Mouse (Mus musculus): Measurements from ENCODE around the gene Mlf2. TPM values are rescaled to one million over a fixed set of nuclear protein-coding genes. Genes with fewer than 3 reads are reported as not detected.

The Mlf2 gene
- polyA plus RNA-seq, 1 experiment from 2014 or later: 552 TPM

Other genes starting within 250 kb of the Mlf2 start
- 110 and 120 TPM in 2 replicates for gene Emg1, start 219.2 kb upstream of the Mlf2 start, polyA plus RNA-seq (2015; fragmentation: Nextera tagmentation; extraction: Ambion mirVana)
- gene Phb2, start 219.1 kb upstream of the Mlf2 start, polyA plus RNA-seq (2015; fragmentation: Nextera tagmentation; extraction: Ambion mirVana): 259 and 270 TPM in 2 replicates
- 6.0 and 7.9 TPM in 2 replicates for gene Ptpn6, start 192.7 kb upstream of the Mlf2 start, polyA plus RNA-seq (2015; fragmentation: Nextera tagmentation; extraction: Ambion mirVana)
- gene Grcc10, start 190.0 kb upstream of the Mlf2 start, polyA plus RNA-seq (2015; fragmentation: Nextera tagmentation; extraction: Ambion mirVana): 687 and 693 TPM in 2 replicates
- not detected in 2 replicates for gene Gm45234, start 175.4 kb upstream of the Mlf2 start, polyA plus RNA-seq (2015; fragmentation: Nextera tagmentation; extraction: Ambion mirVana)
- gene Atn1, start 174.9 kb upstream of the Mlf2 start, polyA plus RNA-seq (2015; fragmentation: Nextera tagmentation; extraction: Ambion mirVana): 21.0 and 23.1 TPM in 2 replicates
- 67.2 and 69.8 TPM in 2 replicates for gene Eno2, start 161.7 kb upstream of the Mlf2 start, polyA plus RNA-seq (2015; fragmentation: Nextera tagmentation; extraction: Ambion mirVana)
- gene Lrrc23, start 151.7 kb upstream of the Mlf2 start, polyA plus RNA-seq (2015; fragmentation: Nextera tagmentation; extraction: Ambion mirVana): 0.57 and 2.1 TPM in 2 replicates
- gene Spsb2, start 122.7 kb upstream of the Mlf2 start, polyA plus RNA-seq (2015; fragmentation: Nextera tagmentation; extraction: Ambion mirVana): 4.7 and 8.5 TPM in 2 replicates
- gene Tpi1, start 117.1 kb upstream of the Mlf2 start, polyA plus RNA-seq (2015; fragmentation: Nextera tagmentation; extraction: Ambion mirVana): 385 and 391 TPM in 2 replicates
- gene Usp5, start 101.9 kb upstream of the Mlf2 start, polyA plus RNA-seq (2015; fragmentation: Nextera tagmentation; extraction: Ambion mirVana): 176 and 178 TPM in 2 replicates
- gene Cdca3, start 101.8 kb upstream of the Mlf2 start, polyA plus RNA-seq (2015; fragmentation: Nextera tagmentation; extraction: Ambion mirVana): 26.6 and 33.2 TPM in 2 replicates
- gene Gnb3, start 91.1 kb upstream of the Mlf2 start, polyA plus RNA-seq (2015; fragmentation: Nextera tagmentation; extraction: Ambion mirVana): 0.44 and 0.93 TPM in 2 replicates
- 20.5 and 20.6 TPM in 2 replicates for gene P3h3, start 73.6 kb upstream of the Mlf2 start, polyA plus RNA-seq (2015; fragmentation: Nextera tagmentation; extraction: Ambion mirVana)
- 21.2 and 22.4 TPM in 2 replicates for gene Gpr162, start 67.4 kb upstream of the Mlf2 start, polyA plus RNA-seq (2015; fragmentation: Nextera tagmentation; extraction: Ambion mirVana)
- gene Cd4, start 43.2 kb upstream of the Mlf2 start, polyA plus RNA-seq (2015; fragmentation: Nextera tagmentation; extraction: Ambion mirVana): 0.21 TPM in 1 of 2 replicates, not detected in the other
- 2.2 and 3.2 TPM in 2 replicates for gene Lag3, start 19.7 kb upstream of the Mlf2 start, polyA plus RNA-seq (2015; fragmentation: Nextera tagmentation; extraction: Ambion mirVana)
- 797 TPM in 2 replicates for gene Ptms, start 11.3 kb upstream of the Mlf2 start, polyA plus RNA-seq (2015; fragmentation: Nextera tagmentation; extraction: Ambion mirVana)
- gene Cops7a, start 34.2 kb downstream of the Mlf2 start, polyA plus RNA-seq (2015; fragmentation: Nextera tagmentation; extraction: Ambion mirVana): 85.4 and 96.4 TPM in 2 replicates
- 28.4 and 28.9 TPM in 2 replicates for gene Pianp, start 65.3 kb downstream of the Mlf2 start, polyA plus RNA-seq (2015; fragmentation: Nextera tagmentation; extraction: Ambion mirVana)
- gene Zfp384, start 77.8 kb downstream of the Mlf2 start, polyA plus RNA-seq (2015; fragmentation: Nextera tagmentation; extraction: Ambion mirVana): 20.0 and 23.2 TPM in 2 replicates
- gene Ing4, start 108.4 kb downstream of the Mlf2 start, polyA plus RNA-seq (2015; fragmentation: Nextera tagmentation; extraction: Ambion mirVana): 147 and 148 TPM in 2 replicates
- 19.0 and 21.0 TPM in 2 replicates for gene Acrbp, start 118.3 kb downstream of the Mlf2 start, polyA plus RNA-seq (2015; fragmentation: Nextera tagmentation; extraction: Ambion mirVana)
- 0.43 and 0.77 TPM in 2 replicates for gene Lpar5, start 136.5 kb downstream of the Mlf2 start, polyA plus RNA-seq (2015; fragmentation: Nextera tagmentation; extraction: Ambion mirVana)
- 89.0 and 107 TPM in 2 replicates for gene Chd4, start 164.6 kb downstream of the Mlf2 start, polyA plus RNA-seq (2015; fragmentation: Nextera tagmentation; extraction: Ambion mirVana)
- 44.5 and 45.3 TPM in 2 replicates for gene Nop2, start 200.5 kb downstream of the Mlf2 start, polyA plus RNA-seq (2015; fragmentation: Nextera tagmentation; extraction: Ambion mirVana)
- 21.1 and 24.0 TPM in 2 replicates for gene Iffo1, start 213.9 kb downstream of the Mlf2 start, polyA plus RNA-seq (2015; fragmentation: Nextera tagmentation; extraction: Ambion mirVana)
- 1,206 and 1,336 TPM in 2 replicates for gene Gapdh, start 235.1 kb downstream of the Mlf2 start, polyA plus RNA-seq (2015; fragmentation: Nextera tagmentation; extraction: Ambion mirVana)

All from neural tube, embryonic 13.5 days (tissue).